Mouse (Mus musculus): ENCODE measurements around the gene Rbp7. TPM values are rescaled to one million over a fixed set of nuclear protein-coding genes. Genes with fewer than 3 reads are reported as not detected.

Rbp7 gene
- total RNA-seq (2018; cell fraction: chromatin; rRNA removed): not detected
- total RNA-seq (2018; cell fraction: cytosol; rRNA removed): not detected
- not detected for total RNA-seq (2018; cell fraction: nucleus; rRNA removed)
- polyA plus RNA-seq (2018): not detected in 3 replicates

DNA sequence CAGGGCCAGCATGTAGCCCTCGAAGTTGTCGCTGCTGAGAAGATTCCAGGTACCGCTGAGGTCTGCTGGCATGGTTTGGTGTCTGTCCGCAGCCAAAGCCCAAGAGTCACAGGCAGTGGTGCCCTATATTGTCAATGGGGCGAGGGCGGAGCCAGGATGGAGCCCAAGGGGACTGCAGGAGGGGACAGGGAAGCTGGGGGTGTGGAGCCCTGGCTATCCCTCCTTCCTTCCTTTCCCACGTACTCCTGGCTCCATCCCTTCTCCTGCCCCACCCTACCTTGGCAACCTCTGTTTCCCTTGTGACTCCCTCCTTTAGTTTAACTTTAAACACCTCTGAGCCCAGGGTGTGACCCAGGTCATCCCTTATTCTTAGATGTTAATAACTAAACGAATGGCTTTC is at the start of gene Rbp7:
Gene Rbp7 (minus strand): TSS at position 100 of the 400 bp plus-strand sequence.
- Histone ChIP-seq H3K4me3 (ENCODE audit: inconsistent target) (no peak within 1 kb of the TSS), H3K79me2 (ENCODE audit: inconsistent target) (no peaks in the 10 kb centered on the region), H3K27ac (no peak within 1 kb of the TSS), H3K36me3 (ENCODE audit: inconsistent target) (no peaks in the 10 kb centered on the region)
- 85% methylated on average over 6 of the region's 8 CpGs for WGBS (ENCODE audit: missing documents)

DNA sequence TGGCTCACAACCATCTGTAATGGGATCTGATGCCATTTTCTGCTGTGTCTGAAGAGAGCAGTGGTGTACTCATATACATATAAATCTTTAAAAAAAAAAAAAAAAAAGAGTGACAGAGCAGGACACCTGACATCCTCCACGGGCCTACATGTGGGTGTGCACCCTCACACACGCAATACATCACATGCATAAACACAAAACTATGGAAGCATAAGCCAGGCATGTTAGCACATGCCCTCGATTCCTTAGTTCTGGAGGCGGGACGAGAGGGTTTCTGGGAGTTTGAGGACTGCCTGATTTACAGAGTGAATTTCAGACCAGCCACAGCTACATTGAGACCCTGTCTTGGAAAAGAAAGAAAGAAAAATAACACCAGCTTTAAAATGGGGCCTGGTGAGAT is 49.6 kb upstream of the Rbp7 start:
- Histone ChIP-seq H3K36me3 (ENCODE audit: inconsistent target) (no peaks in the 10 kb centered on the region), H3K4me3 (ENCODE audit: inconsistent target) (no peak overlapping the region), H3K27ac (peak overlapping the region; percentile 21; the same call in 1 of the 2 replicates), H3K79me2 (ENCODE audit: inconsistent target) (no peaks in the 10 kb centered on the region)
- WGBS (ENCODE audit: missing documents): 100% methylated on average over 4 of the region's 5 CpGs

DNA sequence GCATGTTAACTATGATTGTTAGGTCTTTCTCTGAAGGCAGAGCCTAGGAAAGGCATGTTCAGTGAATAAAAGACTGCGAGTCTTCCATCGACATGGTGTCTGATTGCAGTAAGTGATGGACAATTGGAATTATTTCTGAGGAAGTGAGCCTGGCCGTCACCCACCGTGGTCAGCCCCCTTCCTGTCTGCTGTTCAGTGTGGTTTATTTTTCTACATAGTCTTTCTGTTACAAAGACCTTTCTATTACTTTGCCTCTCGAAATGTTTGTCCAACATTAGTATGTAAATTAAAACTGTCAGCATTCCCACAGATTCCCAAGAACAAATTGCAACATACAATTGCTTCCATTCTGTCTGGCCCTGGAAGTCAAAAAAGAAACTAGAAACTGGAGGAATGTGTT is 45.0 kb upstream of the Rbp7 start:
- Histone ChIP-seq H3K79me2 (ENCODE audit: inconsistent target) (no peaks in the 10 kb centered on the region), H3K27ac (no peak overlapping the region), H3K36me3 (ENCODE audit: inconsistent target) (peaks cover 23% of the 10 kb centered on the region; the same call in 1 of the 2 replicates), H3K4me3 (ENCODE audit: inconsistent target) (no peak overlapping the region)
- whole genome bisulfite sequencing (ENCODE audit: missing documents): 26% methylated on average over 5 of the region's 5 CpGs

DNA sequence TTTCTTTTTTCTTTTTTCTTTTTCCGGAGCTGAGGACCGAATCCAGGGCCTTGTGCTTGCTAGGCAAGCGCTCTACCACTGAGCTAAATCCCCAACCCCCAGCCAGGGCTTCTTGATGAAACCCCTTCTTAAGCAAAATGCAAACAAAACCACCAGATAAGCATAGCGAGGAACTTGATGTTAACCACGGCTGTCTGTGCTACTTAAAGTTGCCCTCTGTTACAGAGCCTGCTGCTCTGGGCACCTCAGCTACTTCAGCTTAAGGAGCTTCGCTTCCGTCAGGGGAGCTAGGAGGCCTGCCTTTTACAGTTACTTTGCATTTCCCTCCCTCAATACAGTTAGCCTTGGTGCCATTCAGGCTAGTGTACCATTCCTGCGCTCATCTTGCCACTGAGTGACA is 44.1 kb upstream of the Rbp7 start:
- H3K36me3 ChIP-seq (ENCODE audit: inconsistent target): peaks cover 27% of the 10 kb centered on the region; the same call in 1 of the 2 replicates
- H3K27ac ChIP-seq: no peak overlapping the region
- WGBS (ENCODE audit: missing documents): 82% methylated on average over 8 of the region's 8 CpGs
- no peaks in the 10 kb centered on the region for H3K79me2 ChIP-seq (ENCODE audit: inconsistent target)
- no peak overlapping the region for H3K4me3 ChIP-seq (ENCODE audit: inconsistent target)

DNA sequence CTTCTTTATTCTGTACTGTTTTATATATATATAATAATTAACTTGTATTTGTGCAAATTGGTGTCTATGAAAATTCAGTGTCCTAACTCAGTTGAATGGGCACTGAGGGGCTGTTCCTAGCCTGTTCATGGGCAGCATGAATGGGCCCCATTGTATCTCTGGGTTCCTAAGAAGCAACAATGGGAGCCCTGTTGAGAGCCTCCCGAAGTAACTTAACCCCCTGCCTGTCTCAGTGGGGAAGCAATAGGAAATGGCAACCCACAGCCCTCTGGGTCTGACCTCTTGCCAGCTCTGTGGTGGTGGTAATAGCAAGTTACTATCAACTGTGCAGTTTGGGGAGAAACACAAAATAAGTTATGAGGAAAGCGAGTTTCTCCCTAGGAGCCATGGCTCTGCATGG is 41.8 kb upstream of the Rbp7 start:
- WGBS (ENCODE audit: missing documents): 9% methylated on average over 1 of the region's 2 CpGs
- Histone ChIP-seq H3K27ac (no peak overlapping the region), H3K4me3 (ENCODE audit: inconsistent target) (no peak overlapping the region), H3K79me2 (ENCODE audit: inconsistent target) (no peaks in the 10 kb centered on the region), H3K36me3 (ENCODE audit: inconsistent target) (peaks cover 37% of the 10 kb centered on the region; the same call in 1 of the 2 replicates)

DNA sequence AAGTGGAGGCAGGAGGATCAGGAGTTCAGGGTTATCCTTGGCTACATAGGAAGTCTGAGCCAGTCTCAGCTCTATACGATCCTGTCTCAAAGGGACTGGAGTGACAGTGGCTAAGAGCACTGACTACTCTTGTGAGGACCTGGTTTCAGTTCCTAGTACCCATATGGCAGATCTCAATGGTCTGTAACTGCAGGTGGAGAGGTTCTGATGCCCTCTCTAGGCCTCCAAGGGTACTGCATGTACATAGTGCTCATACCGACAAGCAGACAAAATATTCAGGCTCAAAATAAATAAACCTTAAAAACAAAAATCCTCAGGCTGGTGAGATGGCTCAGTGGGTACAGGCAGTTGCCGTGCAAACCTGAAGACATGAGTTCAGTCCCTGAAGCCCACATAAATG is 36.4 kb upstream of the Rbp7 start:
- peaks cover 39% of the 10 kb centered on the region; the same call in 1 of the 2 replicates for H3K36me3 ChIP-seq (ENCODE audit: inconsistent target)

DNA sequence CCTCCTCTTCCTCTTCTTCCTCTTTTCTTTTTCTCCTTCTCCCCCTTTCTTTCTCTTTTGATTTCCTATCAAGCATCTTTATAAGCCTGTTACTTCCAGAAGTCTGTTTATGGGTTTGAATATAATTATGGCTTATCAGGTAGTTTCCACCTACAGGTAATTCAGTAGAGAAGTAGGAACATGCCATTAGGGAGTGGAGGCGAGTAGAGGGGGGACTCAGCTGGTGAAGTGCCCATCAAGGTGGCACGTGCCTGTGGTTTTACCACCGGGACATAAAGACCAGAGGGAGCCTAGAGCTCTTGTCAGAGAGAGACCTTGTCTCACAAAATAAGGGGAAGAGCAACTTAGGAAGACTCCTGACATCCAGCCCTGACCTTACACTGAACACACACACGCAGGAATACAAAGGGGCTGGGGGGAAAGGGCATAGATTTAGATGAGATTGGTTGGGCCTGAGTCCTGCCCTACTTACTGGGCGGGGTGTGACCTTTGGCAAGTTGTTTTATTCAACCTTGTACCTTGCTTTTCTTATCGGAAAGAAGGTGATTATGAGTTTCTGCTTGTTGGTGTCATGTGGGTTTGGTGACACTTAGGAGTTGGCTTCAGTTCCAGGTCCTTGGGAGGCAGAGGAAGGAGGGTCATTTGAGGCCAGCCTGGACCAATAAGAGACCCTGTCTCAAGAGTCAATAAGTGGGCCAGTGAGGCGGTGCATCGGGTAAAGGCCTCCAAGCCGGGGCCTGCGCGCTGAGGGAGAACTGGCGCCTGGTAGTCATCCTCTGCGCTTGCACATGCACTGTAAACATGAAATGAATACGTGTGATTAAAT is 34.9 kb upstream of the Rbp7 start:
- H3K79me2 ChIP-seq (ENCODE audit: inconsistent target): peaks cover 9% of the 10 kb centered on the region; the same call in 1 of the 2 replicates
- H3K4me3 ChIP-seq (ENCODE audit: inconsistent target): no peak overlapping the region
- H3K27ac ChIP-seq: no peak overlapping the region
- WGBS (ENCODE audit: missing documents): 96% methylated on average over 14 of the region's 14 CpGs
- H3K36me3 ChIP-seq (ENCODE audit: inconsistent target): peaks cover 34% of the 10 kb centered on the region; the same call in 1 of the 2 replicates

More for the DNA sequence above, 36.4 kb upstream of the Rbp7 start:
- Histone ChIP-seq H3K79me2 (ENCODE audit: inconsistent target) (0 out of 2 replicates have a peak, but pooled peaks cover 6% of the 10 kb centered on the region), H3K4me3 (ENCODE audit: inconsistent target) (no peak overlapping the region), H3K27ac (no peak overlapping the region)
- 96% methylated on average over 3 of the region's 3 CpGs for WGBS (ENCODE audit: missing documents)

DNA sequence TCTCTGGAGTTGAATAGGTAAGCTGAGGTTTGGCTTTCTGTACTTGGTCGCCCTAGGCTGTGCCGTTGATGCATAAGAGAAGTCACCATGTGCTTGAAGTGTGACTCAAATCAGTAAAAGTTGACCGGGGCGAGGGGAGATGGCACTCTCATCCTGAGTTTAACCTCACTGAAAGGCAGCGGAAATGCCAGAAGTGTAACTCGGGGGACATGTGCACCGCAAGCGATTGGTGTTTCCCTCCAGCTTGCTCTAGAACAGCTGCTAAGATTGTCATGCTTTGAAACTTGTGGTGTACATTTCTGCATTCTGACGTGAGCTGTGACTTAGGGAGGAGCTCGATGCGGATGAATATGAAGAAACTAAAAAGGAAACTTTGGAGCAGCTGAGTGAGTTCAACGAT is 33.0 kb upstream of the Rbp7 start:
- peaks cover 20% of the 10 kb centered on the region; the same call in 1 of the 2 replicates for H3K36me3 ChIP-seq (ENCODE audit: inconsistent target)
- H3K27ac ChIP-seq: no peak overlapping the region
- H3K79me2 ChIP-seq (ENCODE audit: inconsistent target): peaks cover 25% of the 10 kb centered on the region; the same call in 1 of the 2 replicates
- H3K4me3 ChIP-seq (ENCODE audit: inconsistent target): no peak overlapping the region
- WGBS (ENCODE audit: missing documents): 88% methylated on average over 12 of the region's 12 CpGs

DNA sequence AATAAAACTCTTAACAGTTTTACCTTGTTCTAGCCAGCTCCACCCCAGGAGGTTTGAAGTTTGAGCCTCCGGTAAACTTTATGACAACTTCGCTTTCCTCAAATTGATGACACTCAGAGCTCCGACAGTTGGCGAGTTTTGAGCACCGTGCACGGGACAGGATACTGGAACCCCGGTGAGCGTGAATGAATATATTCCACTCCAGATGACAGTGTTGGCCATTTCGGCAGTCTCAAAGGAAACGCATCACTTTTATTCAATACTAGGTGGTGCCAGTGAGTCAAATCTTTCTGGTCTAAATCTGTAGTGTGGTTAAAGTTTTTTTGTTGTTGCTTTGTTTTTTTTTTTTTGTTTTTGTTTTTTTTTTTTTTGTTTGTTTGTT is 31.0 kb upstream of the Rbp7 start:
- whole genome bisulfite sequencing (ENCODE audit: missing documents): under 1% methylated on average over 10 of the region's 10 CpGs

DNA sequence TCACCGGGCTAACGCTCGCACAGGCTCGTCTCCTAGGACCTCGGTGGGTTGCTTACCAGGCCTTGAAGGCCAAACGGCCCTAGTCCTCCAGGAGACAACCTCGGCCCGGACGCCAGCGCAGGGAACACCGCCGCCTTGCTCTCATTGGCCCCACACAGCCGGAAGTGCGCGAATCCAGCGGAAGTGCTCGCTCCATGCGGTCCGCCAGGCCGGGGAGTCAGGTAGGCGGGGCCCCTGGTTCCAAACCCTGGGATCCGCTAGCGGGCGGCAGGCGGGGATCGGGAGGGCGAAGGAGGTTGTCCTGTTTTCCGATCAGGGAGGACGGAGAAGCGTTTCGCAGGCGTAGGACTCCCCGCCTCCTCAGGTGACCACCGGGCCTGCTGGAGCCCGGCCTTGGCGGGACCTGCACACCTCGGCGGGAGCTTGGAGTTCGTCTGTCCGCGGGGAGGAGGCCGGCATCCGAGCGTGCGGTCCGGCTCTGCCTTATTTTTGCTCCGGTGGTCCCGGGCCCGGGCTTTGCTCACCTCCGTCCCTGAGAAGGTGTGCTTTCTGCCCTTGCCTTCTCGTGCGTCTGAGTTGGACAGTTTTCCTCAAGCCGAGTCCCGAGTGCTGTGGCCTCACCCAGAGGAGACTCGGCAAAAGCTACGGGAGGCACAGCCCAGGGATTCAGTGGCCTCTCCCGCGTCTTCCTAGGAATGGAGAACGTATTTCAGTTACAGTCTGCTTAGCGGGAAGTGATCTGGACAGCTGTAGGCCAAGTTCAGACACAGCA is 30.5 kb upstream of the Rbp7 start, which contains the start of the genes Nmnat1 and Lzic:
Gene Nmnat1 (minus strand): TSS at position 150 of the 772 bp plus-strand sequence.
Gene Lzic (plus strand): TSS at position 177 of the 772 bp plus-strand sequence.
- Histone ChIP-seq H3K36me3 (ENCODE audit: inconsistent target) (peaks cover 15% of the 10 kb centered on the region; the same call in 1 of the 2 replicates), H3K4me3 (ENCODE audit: inconsistent target) (peak within 1 kb of the TSS; percentile 89), H3K79me2 (ENCODE audit: inconsistent target) (peaks cover 31% of the 10 kb centered on the region; the same call in 1 of the 2 replicates), H3K27ac (peak within 1 kb of the TSS; percentile 48)
- 2% methylated on average over 60 of the region's 60 CpGs for WGBS (ENCODE audit: missing documents)

More for the DNA sequence above, 31.0 kb upstream of the Rbp7 start:
- Histone ChIP-seq H3K4me3 (ENCODE audit: inconsistent target) (peak overlapping the region; percentile 89), H3K27ac (peak overlapping the region; percentile 25; the same call in 1 of the 2 replicates), H3K36me3 (ENCODE audit: inconsistent target) (peaks cover 15% of the 10 kb centered on the region; the same call in 1 of the 2 replicates), H3K79me2 (ENCODE audit: inconsistent target) (peaks cover 31% of the 10 kb centered on the region; the same call in 1 of the 2 replicates)

DNA sequence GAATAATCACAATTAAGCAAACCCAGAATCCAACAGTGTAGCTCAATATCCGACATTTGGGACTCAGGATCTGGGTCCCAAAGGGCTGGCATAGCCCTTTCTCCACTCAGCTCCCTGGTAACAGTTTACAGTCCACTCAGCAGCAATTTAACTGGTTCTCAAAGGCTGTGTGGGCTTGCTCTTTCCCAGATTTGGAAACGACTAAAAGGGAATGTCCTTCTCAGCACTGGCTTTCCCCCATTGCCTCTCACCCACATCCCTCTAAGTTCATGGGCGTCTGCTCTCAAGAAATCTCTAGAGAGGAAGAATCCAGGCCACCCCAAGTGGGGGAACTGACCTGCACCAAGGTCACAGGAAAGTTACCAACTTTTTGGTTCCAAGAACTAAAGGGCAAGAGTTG is 29.8 kb upstream of the Rbp7 start:
- Histone ChIP-seq H3K79me2 (ENCODE audit: inconsistent target) (peaks cover 31% of the 10 kb centered on the region; the same call in 1 of the 2 replicates), H3K4me3 (ENCODE audit: inconsistent target) (peak overlapping the region; percentile 89), H3K27ac (peak overlapping the region; percentile 48), H3K36me3 (ENCODE audit: inconsistent target) (peaks cover 10% of the 10 kb centered on the region; the same call in 1 of the 2 replicates)
- 66% methylated on average over 3 of the region's 3 CpGs for WGBS (ENCODE audit: missing documents)

DNA sequence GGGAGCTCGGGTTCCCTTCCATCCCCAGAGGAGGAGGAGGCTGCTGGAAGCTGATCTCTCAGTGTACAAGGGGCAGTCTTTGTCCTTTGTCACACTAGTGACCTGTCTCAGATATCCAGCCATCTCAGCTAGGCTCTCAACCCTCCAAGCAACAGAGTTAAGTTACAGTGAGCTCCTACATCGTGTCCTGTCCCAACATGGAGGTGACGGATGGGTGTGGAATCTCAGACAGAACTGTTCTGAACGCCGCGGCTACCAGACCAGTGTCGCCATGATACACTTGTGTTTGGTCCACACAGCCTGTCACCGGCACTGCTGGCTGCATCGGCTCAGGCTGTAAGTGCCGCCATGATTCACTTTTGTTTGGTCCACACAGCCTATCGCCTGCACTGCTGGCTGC is 22.3 kb upstream of the Rbp7 start, which contains the start of gene Tmem274:
Gene Tmem274 (plus strand): TSS at position 301 of the 400 bp plus-strand sequence.
- 95% methylated on average over 11 of the region's 11 CpGs for WGBS (ENCODE audit: missing documents)
- Histone ChIP-seq H3K27ac (no peak within 1 kb of the TSS), H3K36me3 (ENCODE audit: inconsistent target) (peaks cover 6% of the 10 kb centered on the region; the same call in 1 of the 2 replicates), H3K4me3 (ENCODE audit: inconsistent target) (no peak within 1 kb of the TSS), H3K79me2 (ENCODE audit: inconsistent target) (no peaks in the 10 kb centered on the region)

DNA sequence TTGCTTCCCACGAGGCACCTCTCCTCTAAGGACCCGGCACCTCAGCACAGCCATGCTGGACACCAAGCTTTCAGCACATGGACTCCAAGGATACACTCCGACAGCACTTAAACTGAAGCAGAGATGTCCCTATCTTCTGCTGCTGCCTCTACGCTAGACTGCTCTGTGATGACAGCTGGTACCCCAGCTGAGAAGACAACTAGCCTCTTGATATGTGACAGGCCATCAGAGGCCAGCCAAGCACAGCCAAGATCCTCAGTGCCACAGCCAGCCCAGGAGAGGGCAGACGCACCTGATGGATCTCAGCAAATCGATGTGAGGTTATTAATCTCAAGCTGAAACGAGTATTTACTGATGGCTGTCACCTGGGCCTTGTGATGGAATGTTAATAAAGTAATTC is 20.3 kb upstream of the Rbp7 start:
- no peaks in the 10 kb centered on the region for H3K79me2 ChIP-seq (ENCODE audit: inconsistent target)
- no peak overlapping the region for H3K4me3 ChIP-seq (ENCODE audit: inconsistent target)
- 81% methylated on average over 7 of the region's 7 CpGs for WGBS (ENCODE audit: missing documents)
- no peak overlapping the region for H3K27ac ChIP-seq
- peaks cover 6% of the 10 kb centered on the region; the same call in 1 of the 2 replicates for H3K36me3 ChIP-seq (ENCODE audit: inconsistent target)

DNA sequence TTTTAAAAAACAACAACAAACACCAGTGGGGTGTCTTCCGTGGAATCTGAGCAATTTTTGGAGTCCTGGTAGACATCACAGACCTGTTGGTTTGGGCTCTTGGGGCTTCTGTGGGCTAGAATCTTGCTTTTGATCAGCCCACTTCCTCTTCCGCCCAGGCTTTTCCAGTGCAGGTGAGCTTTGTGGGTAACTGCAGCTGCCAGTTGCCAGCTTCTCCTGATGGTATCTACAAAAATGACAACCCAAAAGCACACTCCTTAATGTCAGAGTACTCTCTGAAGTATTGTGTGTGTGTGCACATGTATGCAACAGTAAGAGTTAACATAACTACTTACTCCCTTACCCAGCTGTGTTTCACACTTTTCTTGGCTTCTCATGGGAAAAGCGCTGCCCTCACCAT is 14.8 kb upstream of the Rbp7 start:
- WGBS (ENCODE audit: missing documents): 67% methylated on average over 3 of the region's 3 CpGs
- no peak overlapping the region for H3K27ac ChIP-seq
- H3K4me3 ChIP-seq (ENCODE audit: inconsistent target): no peak overlapping the region
- H3K79me2 ChIP-seq (ENCODE audit: inconsistent target): no peaks in the 10 kb centered on the region
- peaks cover 11% of the 10 kb centered on the region; the same call in 1 of the 2 replicates for H3K36me3 ChIP-seq (ENCODE audit: inconsistent target)

All from macrophage (primary cell).